Mouse (Mus musculus) right cerebral cortex, adult 2 months (tissue): ENCODE results near the gene Gtpbp8.
A peak's percentile ranks its signal among the peaks of the same experiment; 100 is the strongest.

Experiments used
- DNase-seq, 2 experiments: peaks; one replicate each; pipeline ENCODE4 v3.0.0; 2021 to 2022; ENCODE audit warnings: low spot score in 2 of 2

Gtpbp8 gene

DNA sequence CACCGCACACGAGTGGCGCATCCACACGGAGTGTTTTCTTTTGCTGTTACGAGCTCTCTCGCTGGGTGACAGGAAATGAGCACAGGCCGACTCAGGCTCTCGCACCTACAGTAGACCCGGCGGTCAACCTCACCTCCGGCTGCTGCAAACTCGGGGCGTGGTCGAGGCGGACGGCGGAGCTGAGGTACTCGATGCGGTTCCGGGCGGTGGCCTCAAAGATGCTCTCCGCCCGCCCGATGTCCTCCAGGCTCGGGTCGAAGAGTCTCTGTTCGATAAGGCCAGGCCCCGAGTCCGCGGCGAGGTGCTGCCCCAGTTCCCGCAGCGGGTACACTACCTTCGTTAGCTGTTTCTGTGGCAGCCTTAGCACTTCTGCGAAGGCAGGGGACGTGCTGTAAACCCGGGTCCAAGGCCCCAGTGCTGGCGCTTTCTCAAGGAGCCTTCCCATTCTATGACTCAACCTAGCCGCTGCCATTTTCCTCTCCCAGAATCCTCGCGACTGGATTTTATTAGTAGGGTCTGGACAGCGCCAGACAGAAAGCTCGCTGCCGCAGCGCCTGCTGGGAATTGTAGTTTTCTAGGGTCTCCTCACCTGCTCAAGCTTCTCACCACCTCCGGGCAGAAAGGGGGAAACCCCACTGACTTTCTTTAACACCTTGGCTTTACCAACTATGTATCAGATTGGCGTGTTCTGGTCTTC lies at the start of gene Gtpbp8:
Gene Gtpbp8, minus strand, starts transcription at position 498 of the 697 bp plus-strand sequence.
- DNase-seq, result peak; percentile 89 to 93

DNA sequence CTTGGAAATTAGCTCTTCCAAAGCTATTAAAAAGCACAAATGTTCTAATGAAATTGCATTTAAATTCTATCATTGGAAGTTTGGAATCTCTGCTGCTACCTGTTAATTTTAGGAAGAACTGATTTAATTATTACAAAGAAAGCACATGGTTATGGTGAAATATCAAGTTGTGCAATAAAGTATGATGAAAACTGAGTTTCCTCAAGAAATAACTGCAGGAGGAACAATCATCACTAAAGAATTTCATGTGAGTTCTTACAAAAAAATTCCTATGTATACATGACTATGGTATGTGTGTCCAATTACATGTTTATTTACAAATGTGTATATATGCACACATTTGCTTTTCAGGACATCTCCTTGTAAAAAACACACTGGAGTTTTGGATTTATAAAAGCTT lies 48.3 kb upstream of the Gtpbp8 start:
- no peak for DNase-seq

DNA sequence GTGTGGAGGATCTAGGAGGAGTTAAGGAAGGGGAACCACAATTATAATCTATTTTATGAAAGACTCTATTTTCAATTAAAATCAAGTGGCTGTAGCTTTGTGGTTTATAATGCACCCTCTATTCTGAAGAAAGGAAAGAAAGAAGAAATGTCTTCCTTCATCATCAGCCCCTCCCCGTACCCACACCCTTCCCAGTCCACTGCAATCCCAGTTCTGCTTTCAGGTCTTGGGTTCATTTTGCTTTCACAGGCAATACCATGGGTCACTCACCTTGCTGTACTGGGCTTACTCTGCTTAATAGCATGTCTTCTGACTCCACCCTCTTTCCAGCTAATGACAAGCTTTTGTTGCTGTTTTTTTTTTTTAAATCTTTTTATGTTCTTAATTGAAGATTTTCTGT lies 40.8 kb upstream of the Gtpbp8 start:
- DNase-seq, result no peak

DNA sequence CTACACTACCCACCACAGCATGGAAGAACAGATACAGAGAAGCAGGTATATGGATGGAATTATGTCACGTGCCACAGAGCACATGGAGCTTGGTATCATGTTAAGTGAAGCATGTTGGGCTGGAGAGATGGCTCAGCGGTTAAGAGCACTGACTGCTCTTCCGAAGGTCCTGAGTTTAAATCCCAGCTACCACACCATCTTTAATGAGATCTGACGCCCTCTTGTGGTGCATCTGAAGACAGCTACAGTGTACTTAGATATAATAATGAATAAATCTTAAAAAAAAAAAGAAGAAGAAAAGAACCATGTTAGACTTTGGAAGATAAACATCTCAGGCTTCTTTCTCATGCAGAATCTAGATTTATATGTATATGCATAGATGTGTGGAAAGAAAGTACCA lies 34.6 kb upstream of the Gtpbp8 start:
- DNase-seq, result no peak

DNA sequence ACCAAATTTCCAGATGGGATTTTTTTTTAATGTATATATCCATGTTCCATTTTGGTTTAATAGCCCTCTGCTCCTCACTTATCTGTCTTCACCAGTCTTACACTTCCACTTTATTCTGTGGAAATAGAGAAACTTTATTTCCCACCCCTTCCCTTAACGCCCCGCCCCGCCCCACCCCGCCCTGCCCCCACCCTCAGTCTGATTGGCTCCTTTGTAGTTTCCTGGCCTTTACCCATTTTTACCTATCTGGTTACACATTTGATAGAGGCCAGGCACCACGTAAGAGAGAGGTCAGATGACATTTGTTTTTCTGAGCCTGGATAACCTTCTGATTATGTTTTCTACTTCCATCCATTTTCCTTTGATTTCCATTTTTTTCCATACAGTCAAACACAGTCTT lies 33.3 kb upstream of the Gtpbp8 start:
- no peak for DNase-seq

DNA sequence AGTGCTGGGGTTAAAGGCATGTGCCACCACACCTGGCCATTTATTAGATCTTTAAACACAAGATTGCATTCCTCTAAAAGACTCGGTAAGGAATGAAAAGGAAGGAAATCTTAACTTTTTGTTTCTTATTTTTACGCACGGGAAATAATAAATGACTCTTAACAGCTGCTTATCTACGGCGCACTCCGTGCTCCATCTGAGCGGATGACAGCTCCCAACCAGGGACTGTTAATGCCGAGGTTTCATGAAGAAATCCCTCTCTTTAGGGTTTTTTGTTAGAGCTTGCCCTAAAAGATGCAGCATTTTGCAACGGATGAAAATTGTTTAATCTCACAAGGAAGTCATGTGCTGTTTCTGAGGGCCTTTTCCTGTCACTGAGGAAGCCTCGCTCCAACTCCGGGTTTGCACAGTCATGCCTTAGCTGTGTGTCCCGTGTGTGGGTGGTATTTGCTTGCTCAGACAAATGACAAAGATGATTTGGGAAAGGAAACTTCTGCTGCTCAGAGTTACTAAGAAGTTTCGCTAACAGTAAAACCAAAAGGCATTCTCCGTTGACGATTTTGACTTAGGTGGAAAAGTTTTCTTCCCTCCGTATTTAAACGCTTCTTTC lies 32.5 kb upstream of the Gtpbp8 start:
- DNase-seq, result peak; percentile 22 to 27

DNA sequence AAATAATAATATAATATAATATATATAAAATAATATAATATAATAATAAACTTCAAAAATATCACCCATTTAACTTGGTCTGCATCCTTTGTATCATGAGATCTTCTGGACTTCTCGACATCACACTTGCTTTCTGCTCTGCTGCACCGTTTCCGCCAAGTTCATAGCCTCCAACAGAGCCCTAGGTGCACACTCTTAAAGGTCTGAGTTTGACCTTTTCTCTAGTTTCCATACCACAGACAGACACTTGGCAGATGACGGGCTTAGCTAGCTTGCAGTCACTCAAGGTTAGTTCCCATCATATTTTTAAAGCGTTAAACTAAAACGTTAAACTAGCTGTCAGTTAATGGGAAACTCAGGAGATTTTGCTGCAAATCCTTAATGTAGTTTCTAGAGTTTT lies 28.0 kb upstream of the Gtpbp8 start:
- DNase-seq, result no peak

DNA sequence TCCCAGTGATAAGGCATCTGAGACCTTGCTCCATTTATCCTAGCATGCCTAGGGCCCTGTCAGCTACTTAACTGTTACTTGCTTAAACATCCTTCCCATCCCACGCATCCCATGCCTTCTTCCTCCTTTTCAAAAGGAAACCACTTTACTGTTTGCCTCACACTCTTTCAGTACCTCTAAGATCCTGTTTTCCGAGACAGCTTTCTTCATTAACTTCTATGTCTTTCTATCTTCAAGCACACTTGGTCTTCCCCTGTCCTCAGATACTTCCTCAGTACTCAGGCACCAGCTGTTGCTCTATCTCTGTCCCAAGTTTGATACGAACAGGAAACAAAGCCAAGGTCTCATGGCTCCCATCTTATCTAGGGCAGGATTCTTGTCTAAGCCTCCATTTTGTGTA lies 27.5 kb upstream of the Gtpbp8 start:
- no peak for DNase-seq

DNA sequence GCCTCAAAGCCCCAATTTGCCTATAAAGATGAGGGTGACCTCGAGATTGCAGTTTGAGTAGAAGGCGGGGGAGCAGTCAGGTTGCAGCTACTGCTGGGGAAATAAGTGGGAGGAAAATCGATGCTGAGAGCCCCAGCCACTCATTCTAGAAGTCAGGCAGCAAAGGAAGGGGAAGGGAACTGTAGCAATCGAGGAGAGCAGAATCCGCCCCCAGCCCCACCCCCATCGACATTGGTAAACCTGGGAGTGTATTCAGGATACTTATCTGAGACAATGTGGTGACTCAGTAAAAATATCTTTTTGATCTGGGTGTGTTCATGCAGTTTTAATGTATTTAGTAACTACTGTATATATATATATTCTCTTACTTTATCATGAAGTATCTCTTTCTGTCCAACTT lies 26.4 kb upstream of the Gtpbp8 start:
- no peak for DNase-seq

DNA sequence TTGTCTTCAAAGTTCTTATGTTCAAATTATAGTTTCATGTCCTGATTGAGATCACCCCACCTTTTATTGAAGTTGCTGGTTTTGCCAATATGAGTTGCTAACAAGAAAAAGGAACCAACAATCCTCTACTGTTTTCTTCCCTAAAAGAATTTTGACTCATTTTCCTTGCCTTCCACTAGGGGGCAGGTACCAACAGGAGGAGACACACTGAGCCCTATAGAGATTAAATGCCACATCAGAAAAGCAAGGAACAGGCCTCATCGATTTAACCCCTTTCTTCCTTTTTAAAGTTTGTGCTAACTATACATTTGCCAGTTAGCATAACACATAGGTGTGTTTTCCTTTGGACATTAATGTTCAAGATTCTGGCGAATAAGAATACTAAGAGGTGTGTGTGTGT lies 21.8 kb upstream of the Gtpbp8 start:
- no peak for DNase-seq

DNA sequence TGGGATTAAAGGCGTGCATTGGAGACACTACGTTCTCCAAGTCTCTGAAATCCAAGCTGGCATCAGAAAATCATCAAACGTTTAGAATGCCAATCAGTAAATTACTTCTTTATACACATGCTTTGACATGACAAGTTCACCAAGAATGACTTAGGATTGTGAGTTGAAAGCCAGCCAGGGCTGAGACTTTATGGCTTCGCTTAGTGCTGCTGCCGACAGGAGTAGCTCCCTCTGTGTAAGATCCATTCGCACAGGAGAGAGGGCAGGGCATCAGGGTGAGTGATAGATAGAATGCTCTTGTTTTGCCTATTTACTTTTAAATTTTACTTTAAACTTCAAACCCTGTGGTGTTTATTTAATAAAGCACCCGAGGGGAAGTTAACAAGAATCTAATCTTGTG lies 21.3 kb upstream of the Gtpbp8 start:
- DNase-seq, result no peak

DNA sequence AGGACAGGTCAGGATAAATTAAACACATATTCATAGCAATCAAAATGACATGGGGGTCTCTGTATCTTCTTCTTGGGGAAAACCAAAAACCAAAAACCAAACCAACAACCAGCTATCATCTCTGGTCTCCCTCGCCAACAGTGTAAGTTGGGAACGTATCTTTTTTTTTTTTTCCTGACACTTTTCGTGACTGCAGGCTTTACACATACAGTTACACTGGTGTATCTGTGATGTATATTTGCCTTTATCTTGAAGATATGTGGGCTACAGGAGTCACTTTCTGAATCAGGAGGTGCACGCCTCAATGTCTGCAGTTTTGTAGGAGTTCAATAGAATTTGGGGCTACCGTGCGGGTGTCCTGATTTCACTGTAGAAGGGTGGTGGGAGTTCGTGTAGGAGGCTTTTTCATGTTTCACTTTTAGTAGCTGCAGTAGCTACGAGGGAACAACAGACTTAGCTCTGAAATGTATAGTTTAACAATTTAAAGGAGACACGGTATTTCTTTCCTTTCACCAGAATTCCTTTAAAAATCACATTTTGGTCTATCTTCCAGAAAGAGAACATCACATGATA lies 20.2 kb upstream of the Gtpbp8 start:
- peak; percentile 44 to 48 for DNase-seq

DNA sequence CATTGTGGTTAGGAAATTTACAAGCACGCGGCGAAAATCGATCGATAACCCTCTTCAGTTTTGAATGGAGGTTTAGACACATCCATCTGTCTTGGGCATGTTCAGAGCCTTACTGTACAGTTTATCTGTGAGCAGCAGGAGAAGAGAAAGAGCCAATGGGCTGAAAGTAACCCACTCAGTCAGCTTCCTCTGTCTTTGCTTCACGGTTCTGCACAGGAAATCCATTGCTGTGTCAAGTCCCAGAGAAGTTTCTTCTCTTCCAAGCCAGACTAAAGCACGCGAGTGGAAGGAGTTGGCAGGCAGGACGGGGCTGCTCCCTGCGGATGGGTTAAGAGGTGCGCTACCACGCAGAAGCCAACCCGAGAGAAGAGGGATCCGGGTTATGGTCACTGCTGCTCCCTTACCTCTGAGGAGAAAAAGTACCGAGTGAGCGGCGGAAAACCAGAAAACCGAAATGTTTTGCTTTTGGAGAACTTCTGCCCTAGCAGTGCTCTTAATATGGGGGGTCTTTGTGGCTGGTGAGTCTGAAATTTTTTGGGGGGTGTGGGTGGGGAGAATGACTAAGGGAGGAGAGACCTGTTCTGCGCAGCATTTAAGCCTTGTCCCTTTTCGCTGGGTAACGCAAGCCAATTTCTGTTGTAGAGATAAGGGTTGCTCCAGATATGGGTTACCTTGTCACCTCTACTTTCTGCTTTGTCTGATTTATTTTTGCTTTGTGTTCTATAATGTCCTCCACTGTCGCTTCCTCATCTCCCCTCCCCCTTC lies 19.6 kb upstream of the Gtpbp8 start, which contains the start of gene Cd200r1:
Gene Cd200r1, plus strand, starts transcription at position 182 of the 765 bp plus-strand sequence.
- no peak for DNase-seq

DNA sequence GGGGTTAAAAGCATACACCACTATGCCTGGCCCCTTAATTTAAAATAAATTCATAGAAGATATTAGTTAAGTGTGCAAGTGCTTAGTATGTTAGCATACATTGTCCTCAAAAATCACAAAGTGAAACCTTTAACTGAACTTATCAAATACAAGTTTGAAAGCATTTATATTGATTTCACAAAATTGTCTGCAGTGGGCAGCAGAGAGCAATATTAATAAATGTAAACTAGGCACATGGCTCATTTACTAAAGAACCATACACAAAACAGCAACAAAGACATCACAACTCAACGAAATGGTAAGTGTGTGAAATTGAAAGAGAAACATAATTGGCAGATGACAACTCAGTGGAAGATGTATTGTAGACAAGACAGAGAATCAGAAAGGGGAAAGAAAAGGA lies 15.6 kb upstream of the Gtpbp8 start:
- no peak for DNase-seq

DNA sequence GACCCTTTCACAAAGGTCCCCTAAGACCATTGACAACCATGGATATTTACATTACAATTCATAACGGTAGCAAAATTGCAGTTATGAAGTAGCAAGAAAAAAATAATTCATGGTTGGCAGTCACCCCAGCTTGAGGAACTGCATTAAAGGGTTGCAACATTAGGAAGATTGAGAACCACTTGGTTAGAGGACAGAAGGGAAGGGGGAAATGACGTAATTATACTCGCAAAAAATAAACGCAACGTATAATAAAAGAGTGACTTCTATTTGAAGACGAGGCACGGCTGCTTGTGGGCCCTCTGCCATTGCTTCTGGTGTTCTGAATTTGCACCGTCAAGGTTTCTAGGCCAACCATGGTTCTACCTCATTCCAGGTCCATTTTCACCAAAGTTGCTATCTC lies 11.5 kb upstream of the Gtpbp8 start:
- no peak for DNase-seq

DNA sequence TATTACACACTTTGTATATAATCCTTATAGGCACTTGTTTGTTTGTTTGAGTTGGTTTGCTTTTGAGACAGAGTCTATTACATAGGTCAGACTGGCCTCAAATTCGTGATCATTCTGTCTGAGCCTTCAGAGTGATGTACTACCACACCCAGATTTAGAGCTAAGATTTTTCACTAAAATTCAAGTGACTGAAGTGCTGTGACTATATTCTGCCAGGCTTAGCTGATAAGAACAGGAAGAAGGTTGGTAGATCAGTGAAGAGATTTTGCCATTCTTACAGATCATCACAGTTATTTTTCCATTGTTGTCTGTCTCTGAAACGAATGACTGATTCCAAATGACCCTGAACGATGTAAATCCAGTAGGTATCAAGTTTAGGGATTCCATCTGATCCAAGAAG lies 1.8 kb upstream of the Gtpbp8 start:
- DNase-seq, result no peak

DNA sequence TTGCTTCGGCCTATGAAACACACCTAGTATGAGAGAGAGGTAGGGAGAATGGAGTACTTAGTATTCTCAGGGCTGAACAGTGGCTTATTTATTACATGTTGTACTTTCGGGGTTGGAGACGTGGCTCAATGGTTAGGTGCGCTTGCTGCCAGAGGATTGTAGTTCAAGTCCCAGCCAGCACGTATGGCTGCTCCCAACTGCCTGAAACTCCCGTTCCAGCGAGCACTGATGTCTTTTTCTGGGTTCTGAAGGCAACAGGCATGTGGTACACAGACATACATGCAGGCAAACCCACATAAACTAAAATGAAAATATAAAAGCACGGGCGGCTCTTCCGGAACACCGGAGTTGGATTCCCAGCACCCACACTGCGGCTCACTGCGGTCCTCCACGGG lies 695 bp downstream of the Gtpbp8 start:
- no peak for DNase-seq

DNA sequence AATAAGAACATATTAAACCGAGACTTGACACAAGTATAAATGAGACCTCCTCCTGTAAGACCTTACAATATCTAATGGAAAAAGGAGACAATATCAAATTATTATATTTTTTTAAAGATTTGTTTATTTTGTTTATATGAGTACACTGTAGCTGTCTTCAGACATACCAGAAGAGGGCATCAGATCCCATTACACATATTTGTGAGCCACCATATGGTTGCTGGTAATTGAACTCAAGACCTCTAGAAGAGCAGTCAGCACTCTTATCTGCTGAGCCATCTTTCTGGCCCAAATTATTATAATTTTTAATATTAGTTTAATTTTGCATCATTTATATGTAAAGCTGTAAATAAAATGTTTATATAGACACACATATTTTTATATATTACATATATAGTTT lies 3.4 kb downstream of the Gtpbp8 start:
- no peak for DNase-seq

DNA sequence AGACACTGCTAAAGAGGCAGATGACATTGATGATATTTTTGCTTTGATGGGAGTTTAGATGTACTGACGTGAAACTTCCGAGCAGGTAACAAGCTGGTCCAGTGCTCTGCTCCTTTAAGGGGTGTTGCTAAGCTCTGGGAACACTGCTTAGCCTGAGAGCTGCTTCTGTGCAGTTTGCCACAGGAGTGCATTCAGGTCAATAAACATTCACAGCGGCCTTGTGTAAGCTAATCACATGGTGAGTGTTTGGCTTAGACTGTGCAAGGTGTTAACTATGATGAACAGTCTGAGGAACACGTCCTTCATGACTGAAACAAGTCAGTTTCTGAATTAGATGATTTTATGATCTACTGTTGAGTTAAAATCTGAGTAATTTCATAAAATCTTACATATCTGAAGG lies 10.0 kb downstream of the Gtpbp8 start:
- DNase-seq, result no peak

DNA sequence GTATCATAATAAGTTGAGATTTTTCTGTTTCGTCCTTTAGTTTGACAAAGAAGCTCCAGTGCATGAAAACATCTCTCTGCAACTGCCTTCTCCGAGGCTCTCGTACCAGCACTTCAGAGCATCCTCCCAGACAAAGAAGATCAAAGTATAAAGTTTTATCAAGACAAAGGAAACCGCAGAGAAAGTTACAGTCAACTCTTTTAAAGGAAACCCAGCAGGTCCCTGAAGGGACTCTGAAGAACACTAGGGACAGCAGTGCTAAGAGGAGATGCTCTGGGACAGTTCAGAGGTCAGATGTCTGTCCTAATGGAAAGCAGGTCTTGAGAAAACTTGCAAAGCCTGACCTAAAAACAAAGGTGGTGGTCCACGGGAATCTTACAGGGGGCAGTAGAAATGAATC lies 10.5 kb downstream of the Gtpbp8 start:
- DNase-seq, result no peak

DNA sequence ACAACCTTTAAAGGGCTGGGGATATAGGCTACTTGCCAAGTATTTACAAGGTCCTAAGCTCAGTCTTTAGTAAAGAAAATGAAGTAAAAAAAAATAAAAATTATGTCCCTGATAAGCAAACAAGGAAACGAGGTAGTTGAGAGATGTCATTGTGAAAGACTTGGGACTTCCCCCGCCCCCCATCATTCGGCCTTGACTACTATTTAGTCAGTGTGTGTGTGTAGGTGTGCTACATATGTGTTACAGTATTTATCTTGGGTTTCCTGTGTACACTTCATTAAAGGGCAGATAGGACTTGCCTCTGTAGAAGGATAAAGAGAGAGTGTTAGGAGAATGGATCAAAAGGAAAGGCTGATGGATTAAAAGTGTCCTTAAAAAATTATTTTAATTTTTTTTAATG lies 12.1 kb downstream of the Gtpbp8 start:
- DNase-seq, result no peak

DNA sequence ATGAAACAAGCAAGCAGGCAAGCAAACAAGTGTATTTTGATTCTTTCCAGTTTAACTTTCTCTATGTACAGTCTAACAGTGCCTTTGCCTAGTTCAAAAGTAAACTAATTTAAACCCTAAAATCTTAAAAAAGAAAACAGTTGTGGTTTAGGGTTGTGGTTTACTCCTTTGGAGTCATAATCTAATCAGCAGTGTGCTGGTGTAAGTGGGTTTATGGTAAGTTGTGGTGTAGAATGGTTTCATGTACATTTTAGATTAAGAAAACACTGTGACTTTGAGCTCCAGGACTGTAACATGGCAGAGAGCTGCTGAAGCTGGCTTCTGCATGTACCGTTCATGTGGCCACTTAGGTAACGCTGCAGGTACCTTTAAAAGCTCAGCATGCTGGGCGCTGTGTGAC lies 18.6 kb downstream of the Gtpbp8 start:
- DNase-seq, result no peak
